Mouse (Mus musculus): Measurements from ENCODE around the gene P4htm. TPM values are rescaled to one million over a fixed set of nuclear protein-coding genes. Genes with fewer than 3 reads are reported as not detected.

Gene P4htm
- polyA plus RNA-seq (2014; fragmentation: Nextera tagmentation; extraction: Ambion mirVana) = 14.7 and 15.0 TPM in 2 replicates

GRCm38 (mm10) chr9:108596998-108597764 lies at the start of gene P4htm:
P4htm (minus strand) TSS chr9:108597667.
- H3K9me3 ChIP-seq (replicated peaks; ENCODE audit: control insufficient read depth, low read length) = no peaks in the 10 kb centered on the region
- H3K4me1 ChIP-seq (ENCODE audit: control insufficient read depth, insufficient read depth, low read length) = peaks cover 19% of the 10 kb centered on the region
- WGBS (ENCODE audit: insufficient replicate concordance) = 5% methylated on average over 64 of the region's 69 CpGs
- H3K27ac ChIP-seq (ENCODE audit: low read depth, low read length) = peak within 1 kb of the TSS; percentile 60
- H3K4me3 ChIP-seq (ENCODE audit: low read depth, low read length) = peak within 1 kb of the TSS; percentile 59
- H3K4me2 ChIP-seq = peak within 1 kb of the TSS; percentile 85
- no peaks in the 10 kb centered on the region for H3K36me3 ChIP-seq (ENCODE audit: control insufficient read depth, insufficient read depth, low read length)
- H3K27me3 ChIP-seq (ENCODE audit: control insufficient read depth, insufficient read depth, low read length) = no peaks in the 10 kb centered on the region
- ATAC-seq (replicated peaks; ENCODE audit: insufficient number of reproducible peaks, low FRiP score, low TSS enrichment) = peak; percentile 72
- peak within 1 kb of the TSS; percentile 76 for H3K9ac ChIP-seq (ENCODE audit: low read depth, low read length)

- H3K9ac ChIP-seq (ENCODE audit: low read depth, low read length) = no peak overlapping the region
- no peaks in the 10 kb centered on the region for H3K9me3 ChIP-seq (replicated peaks; ENCODE audit: control insufficient read depth, low read length)
- no peak overlapping the region for H3K4me3 ChIP-seq (ENCODE audit: low read depth, low read length)
- no peaks in the 10 kb centered on the region for H3K36me3 ChIP-seq (ENCODE audit: control insufficient read depth, insufficient read depth, low read length)
- WGBS (ENCODE audit: insufficient replicate concordance) = 89% methylated on average over 2 of the region's 2 CpGs
- no peak overlapping the region for H3K27ac ChIP-seq (ENCODE audit: low read depth, low read length)
- H3K4me1 ChIP-seq (ENCODE audit: control insufficient read depth, insufficient read depth, low read length) = no peaks in the 10 kb centered on the region
- ATAC-seq (replicated peaks; ENCODE audit: insufficient number of reproducible peaks, low FRiP score, low TSS enrichment) = no peak
- H3K27me3 ChIP-seq (ENCODE audit: control insufficient read depth, insufficient read depth, low read length) = no peaks in the 10 kb centered on the region
- H3K4me2 ChIP-seq = no peak overlapping the region
Observed at GRCm38 (mm10) chr9:108639825-108640224, 42.4 kb upstream of the P4htm start.

- Histone ChIP-seq H3K36me3 (ENCODE audit: control insufficient read depth, insufficient read depth, low read length) (0 out of 2 replicates have a peak, but pooled peaks cover 2% of the 10 kb centered on the region), H3K4me2 (no peak overlapping the region), H3K27ac (ENCODE audit: low read depth, low read length) (no peak overlapping the region), H3K9me3 (replicated peaks; ENCODE audit: control insufficient read depth, low read length) (no peaks in the 10 kb centered on the region), H3K4me1 (ENCODE audit: control insufficient read depth, insufficient read depth, low read length) (peaks cover 3% of the 10 kb centered on the region; the same call in 1 of the 2 replicates), H3K27me3 (ENCODE audit: control insufficient read depth, insufficient read depth, low read length) (no peaks in the 10 kb centered on the region), H3K9ac (ENCODE audit: low read depth, low read length) (no peak overlapping the region), H3K4me3 (ENCODE audit: low read depth, low read length) (no peak overlapping the region)
- WGBS (ENCODE audit: insufficient replicate concordance) = 62% methylated on average over 2 of the region's 2 CpGs
- ATAC-seq (replicated peaks; ENCODE audit: insufficient number of reproducible peaks, low FRiP score, low TSS enrichment) = no peak
Observed at GRCm38 (mm10) chr9:108635415-108635814, 37.9 kb upstream of the P4htm start.

GRCm38 (mm10) chr9:108633846-108634245 lies 36.4 kb upstream of the P4htm start:
- peaks cover 3% of the 10 kb centered on the region; the same call in 1 of the 2 replicates for H3K4me1 ChIP-seq (ENCODE audit: control insufficient read depth, insufficient read depth, low read length)
- no peaks in the 10 kb centered on the region for H3K9me3 ChIP-seq (replicated peaks; ENCODE audit: control insufficient read depth, low read length)
- no peaks in the 10 kb centered on the region for H3K27me3 ChIP-seq (ENCODE audit: control insufficient read depth, insufficient read depth, low read length)
- no peak overlapping the region for H3K4me2 ChIP-seq
- no peak overlapping the region for H3K27ac ChIP-seq (ENCODE audit: low read depth, low read length)
- no peak for ATAC-seq (replicated peaks; ENCODE audit: insufficient number of reproducible peaks, low FRiP score, low TSS enrichment)
- no peak overlapping the region for H3K4me3 ChIP-seq (ENCODE audit: low read depth, low read length)
- H3K36me3 ChIP-seq (ENCODE audit: control insufficient read depth, insufficient read depth, low read length) = 0 out of 2 replicates have a peak, but pooled peaks cover 2% of the 10 kb centered on the region
- WGBS (ENCODE audit: insufficient replicate concordance) = 80% methylated on average over 2 of the region's 2 CpGs
- H3K9ac ChIP-seq (ENCODE audit: low read depth, low read length) = no peak overlapping the region

- WGBS (ENCODE audit: insufficient replicate concordance) = 85% methylated on average over 5 of the region's 5 CpGs
- no peak for ATAC-seq (replicated peaks; ENCODE audit: insufficient number of reproducible peaks, low FRiP score, low TSS enrichment)
- no peaks in the 10 kb centered on the region for H3K9me3 ChIP-seq (replicated peaks; ENCODE audit: control insufficient read depth, low read length)
- H3K4me3 ChIP-seq (ENCODE audit: low read depth, low read length) = no peak overlapping the region
- no peak overlapping the region for H3K9ac ChIP-seq (ENCODE audit: low read depth, low read length)
- no peak overlapping the region for H3K4me2 ChIP-seq
- H3K27ac ChIP-seq (ENCODE audit: low read depth, low read length) = no peak overlapping the region
- 0 out of 2 replicates have a peak, but pooled peaks cover 2% of the 10 kb centered on the region for H3K36me3 ChIP-seq (ENCODE audit: control insufficient read depth, insufficient read depth, low read length)
- no peaks in the 10 kb centered on the region for H3K27me3 ChIP-seq (ENCODE audit: control insufficient read depth, insufficient read depth, low read length)
- H3K4me1 ChIP-seq (ENCODE audit: control insufficient read depth, insufficient read depth, low read length) = peaks cover 3% of the 10 kb centered on the region; the same call in 1 of the 2 replicates
Observed at GRCm38 (mm10) chr9:108632375-108632774, 34.9 kb upstream of the P4htm start.

DNA sequence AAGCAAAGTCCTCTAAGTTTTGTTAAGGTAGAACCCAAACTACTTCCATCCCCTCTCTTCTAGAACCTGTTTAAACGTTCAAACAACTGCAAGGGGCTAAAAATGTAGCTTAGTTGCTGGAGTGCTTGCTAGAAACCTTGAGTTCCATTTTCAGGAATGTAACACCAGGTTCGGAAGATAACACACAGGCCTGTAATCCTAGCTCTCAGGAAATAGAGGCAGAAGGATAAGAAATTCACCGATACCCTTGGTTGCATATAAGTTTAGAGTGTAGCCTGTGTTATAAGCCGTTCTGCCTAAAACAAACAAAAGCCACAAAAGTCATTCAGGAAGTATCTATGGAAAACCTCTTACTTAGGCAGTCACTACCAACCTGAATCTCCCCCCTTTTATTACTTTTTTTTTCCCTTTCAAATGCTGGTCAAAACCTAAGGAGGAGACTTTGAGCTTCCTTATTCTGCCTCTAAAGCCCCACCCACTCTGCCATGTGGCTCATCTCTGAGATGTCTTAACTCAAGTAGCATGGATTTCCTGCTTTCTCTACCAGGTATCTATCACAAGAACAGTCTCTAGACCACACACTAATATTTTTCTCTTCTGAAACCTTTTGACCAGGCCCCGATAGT lies 34.3 kb upstream of the P4htm start:
- Histone ChIP-seq H3K36me3 (ENCODE audit: control insufficient read depth, insufficient read depth, low read length) (0 out of 2 replicates have a peak, but pooled peaks cover 2% of the 10 kb centered on the region), H3K4me3 (ENCODE audit: low read depth, low read length) (no peak overlapping the region), H3K27me3 (ENCODE audit: control insufficient read depth, insufficient read depth, low read length) (no peaks in the 10 kb centered on the region), H3K4me2 (no peak overlapping the region), H3K9ac (ENCODE audit: low read depth, low read length) (no peak overlapping the region), H3K4me1 (ENCODE audit: control insufficient read depth, insufficient read depth, low read length) (peaks cover 6% of the 10 kb centered on the region; the same call in 1 of the 2 replicates), H3K9me3 (replicated peaks; ENCODE audit: control insufficient read depth, low read length) (no peaks in the 10 kb centered on the region), H3K27ac (ENCODE audit: low read depth, low read length) (no peak overlapping the region)
- 59% methylated on average over 5 of the region's 5 CpGs for whole genome bisulfite sequencing (ENCODE audit: insufficient replicate concordance)
- no peak for ATAC-seq (replicated peaks; ENCODE audit: insufficient number of reproducible peaks, low FRiP score, low TSS enrichment)

DNA sequence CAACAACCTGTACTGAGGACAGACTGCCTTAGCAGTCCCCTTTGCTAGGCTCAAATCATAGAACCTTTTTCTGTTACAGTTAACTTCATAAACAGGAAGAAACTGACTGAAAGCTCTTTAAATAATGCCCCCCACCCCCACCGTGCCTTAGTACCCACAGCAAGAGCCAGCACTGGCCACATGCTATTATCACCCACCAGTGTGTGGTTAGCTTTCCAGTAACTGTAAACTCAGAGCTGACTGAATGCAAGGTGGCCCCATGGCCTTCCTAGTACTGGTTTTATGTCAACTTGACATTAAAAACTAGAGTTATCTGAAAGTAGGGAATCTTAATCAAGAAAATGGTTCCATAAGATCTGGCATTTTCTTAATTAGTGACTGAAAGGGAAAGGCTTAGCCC lies 33.2 kb upstream of the P4htm start:
- Histone ChIP-seq H3K9ac (ENCODE audit: low read depth, low read length) (no peak overlapping the region), H3K4me2 (no peak overlapping the region), H3K27ac (ENCODE audit: low read depth, low read length) (no peak overlapping the region), H3K9me3 (replicated peaks; ENCODE audit: control insufficient read depth, low read length) (no peaks in the 10 kb centered on the region), H3K36me3 (ENCODE audit: control insufficient read depth, insufficient read depth, low read length) (0 out of 2 replicates have a peak, but pooled peaks cover 2% of the 10 kb centered on the region), H3K4me3 (ENCODE audit: low read depth, low read length) (no peak overlapping the region), H3K4me1 (ENCODE audit: control insufficient read depth, insufficient read depth, low read length) (peaks cover 14% of the 10 kb centered on the region; the same call in 1 of the 2 replicates), H3K27me3 (ENCODE audit: control insufficient read depth, insufficient read depth, low read length) (no peaks in the 10 kb centered on the region)
- no peak for ATAC-seq (replicated peaks; ENCODE audit: insufficient number of reproducible peaks, low FRiP score, low TSS enrichment)
- WGBS (ENCODE audit: insufficient replicate concordance) = 81% methylated on average over 1 of the region's 1 CpGs

DNA sequence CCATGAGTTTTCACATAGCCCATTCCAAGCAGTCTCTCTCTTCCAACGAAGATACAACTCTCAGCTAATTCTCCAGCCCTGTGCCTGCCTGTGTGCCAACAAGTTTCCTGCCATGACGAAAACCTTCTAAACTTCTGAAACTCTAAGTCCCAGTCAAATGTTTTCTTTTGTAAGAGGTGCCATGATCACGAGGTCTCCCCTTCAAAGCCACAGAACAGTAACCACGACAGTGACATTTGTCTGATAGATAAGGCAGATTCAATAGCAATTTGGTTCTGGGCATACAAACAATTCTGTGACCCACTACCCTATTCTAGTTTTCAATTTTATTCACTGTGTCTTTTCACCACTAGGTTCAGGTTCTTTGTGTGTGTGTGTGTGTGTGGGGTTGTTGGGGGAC lies 30.7 kb upstream of the P4htm start:
- no peak for ATAC-seq (replicated peaks; ENCODE audit: insufficient number of reproducible peaks, low FRiP score, low TSS enrichment)

More for the DNA sequence above, 30.7 kb upstream of the P4htm start:
- Histone ChIP-seq H3K27ac (ENCODE audit: low read depth, low read length) (no peak overlapping the region), H3K27me3 (ENCODE audit: control insufficient read depth, insufficient read depth, low read length) (no peaks in the 10 kb centered on the region), H3K4me2 (no peak overlapping the region), H3K4me3 (ENCODE audit: low read depth, low read length) (no peak overlapping the region), H3K36me3 (ENCODE audit: control insufficient read depth, insufficient read depth, low read length) (0 out of 2 replicates have a peak, but pooled peaks cover under 1% of the 10 kb centered on the region), H3K4me1 (ENCODE audit: control insufficient read depth, insufficient read depth, low read length) (peaks cover 14% of the 10 kb centered on the region; the same call in 1 of the 2 replicates), H3K9me3 (replicated peaks; ENCODE audit: control insufficient read depth, low read length) (no peaks in the 10 kb centered on the region), H3K9ac (ENCODE audit: low read depth, low read length) (no peak overlapping the region)
- WGBS (ENCODE audit: insufficient replicate concordance) = 61% methylated on average over 4 of the region's 4 CpGs
